Mouse (Mus musculus): ENCODE data around the gene AW822073.
"Not testable (repeated sequence)": the region's sequence is repeated elsewhere in the genome, so short reads cannot be mapped to it uniquely, and the experiment has no call there.

AW822073 gene

DNA sequence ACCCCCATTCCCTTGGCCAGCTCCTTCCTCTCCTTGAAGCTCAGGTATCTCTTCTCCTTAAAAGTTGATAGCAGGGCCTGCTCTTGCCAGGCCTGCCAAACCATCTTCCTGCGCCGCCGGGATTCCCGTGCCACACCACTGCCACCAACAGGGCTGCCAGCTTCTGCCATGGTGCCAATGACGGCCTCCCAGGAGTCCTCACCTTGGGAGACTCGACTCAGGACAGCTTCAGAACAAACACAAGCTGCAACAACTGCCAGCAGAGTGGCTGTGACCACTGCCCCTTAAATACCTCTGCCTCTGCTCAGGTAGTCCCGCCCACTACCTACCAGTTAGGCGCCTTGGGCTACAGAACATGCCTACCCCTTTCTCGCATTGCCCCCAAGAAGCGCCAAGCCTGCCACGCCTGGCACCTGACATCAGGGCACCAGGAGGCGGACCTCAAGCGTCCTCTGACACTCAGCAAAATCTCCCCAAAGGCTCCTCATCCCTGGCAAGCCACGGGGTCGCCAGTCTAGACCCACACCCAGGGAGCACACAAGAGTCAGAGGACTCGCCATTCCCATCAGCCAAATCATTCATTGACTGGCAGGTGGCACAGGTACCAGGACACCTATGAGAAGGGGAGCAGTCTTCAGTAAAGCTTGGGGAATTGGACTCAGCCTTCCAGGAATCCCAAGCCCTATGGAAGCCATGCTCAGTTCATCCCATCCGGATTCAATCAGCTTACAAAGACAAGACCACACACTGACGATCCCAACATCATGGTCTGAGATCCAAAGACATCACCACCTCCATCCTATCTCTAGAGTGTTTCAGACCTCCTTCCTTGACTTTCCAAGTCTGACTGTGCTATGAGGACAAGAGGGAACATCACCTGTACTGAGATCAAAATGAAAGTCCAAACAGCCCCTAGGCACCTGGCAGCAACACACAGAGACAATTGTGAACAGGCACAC, at the start of gene AW822073:
TSS of gene AW822073 (minus strand) at position 104 of the 959 bp plus-strand sequence.
- DNase-seq (ENCODE audit: low spot score in 2 of 2) = not testable (repeated sequence)

DNA sequence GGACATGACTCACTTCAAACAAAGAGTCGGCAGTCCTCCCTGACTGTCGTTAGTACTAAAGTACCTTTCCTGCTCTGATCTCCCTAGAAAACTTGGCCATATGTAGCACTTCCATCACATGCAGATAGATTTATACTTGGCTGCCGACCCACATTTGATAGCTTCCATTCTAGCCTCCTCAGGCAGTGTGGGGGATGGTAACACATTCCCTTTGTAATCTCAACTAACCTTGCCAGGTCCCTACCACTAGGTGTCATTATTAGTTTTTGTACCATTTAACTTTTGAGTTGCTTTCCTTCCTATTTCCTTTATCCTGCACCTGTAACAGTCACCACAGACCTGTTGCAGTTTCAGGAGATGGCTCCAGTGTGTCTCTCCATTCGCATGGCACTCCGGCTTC, 33.7 kb upstream of the AW822073 start:
- DNase-seq (ENCODE audit: low spot score in 2 of 2) = no peak

DNA sequence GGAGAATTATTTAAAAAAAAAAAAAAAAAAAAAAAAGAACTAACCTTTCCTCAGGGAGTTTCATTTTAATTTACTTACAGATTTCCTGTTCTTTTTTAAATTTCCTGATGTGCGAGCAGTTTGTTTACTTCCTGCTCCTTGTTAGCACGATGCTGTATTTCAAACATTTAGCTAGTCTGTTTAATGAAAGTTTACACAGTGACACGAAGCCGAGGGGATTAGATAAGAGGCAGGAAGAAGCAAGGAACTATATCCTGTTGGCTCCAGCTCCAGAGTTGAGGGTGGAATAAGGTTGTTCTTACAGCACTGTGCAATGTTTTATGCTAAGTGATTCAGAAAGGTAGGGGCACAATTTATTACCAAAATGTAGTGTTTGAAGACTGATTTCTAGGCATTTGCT, 31.2 kb upstream of the AW822073 start:
- no peak for DNase-seq (ENCODE audit: low spot score in 2 of 2)

DNA sequence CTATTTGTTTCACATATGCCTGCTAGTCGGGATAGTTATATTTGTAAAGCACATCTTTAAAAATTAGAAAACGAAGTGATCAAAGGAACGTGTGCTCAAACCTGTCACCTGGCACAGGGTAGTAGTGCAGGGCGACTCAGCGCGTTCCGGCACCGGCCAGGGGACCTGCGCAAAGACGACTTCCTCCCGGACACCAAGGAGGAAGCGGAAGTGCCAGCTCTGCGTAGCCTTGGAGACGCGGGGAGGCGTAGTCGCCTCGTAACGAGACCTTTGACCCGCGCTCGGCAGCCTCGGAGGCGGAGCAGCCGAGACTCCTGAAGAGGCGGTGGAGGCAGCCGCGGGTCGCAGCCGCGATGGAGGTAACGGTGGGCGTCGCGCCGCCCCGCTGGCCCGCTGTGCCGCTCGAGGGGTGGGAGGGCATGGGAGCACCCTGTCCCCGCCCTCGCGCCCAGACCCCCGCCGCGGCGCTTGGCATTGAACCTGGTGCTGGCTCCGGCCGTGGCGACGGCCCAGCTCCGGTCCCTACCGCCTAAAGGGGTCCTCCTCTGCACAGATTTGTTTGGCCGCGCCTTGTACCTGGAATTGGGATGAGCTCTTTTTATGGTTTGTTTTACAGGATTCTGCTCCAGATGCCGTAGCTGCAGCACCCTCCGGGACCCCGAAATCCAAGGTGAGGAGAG, 30.6 kb upstream of the AW822073 start, which contains the start of gene Gcc2:
TSS of gene Gcc2 (plus strand) at position 285 of the 680 bp plus-strand sequence.
- DNase-seq (ENCODE audit: low spot score in 2 of 2) = peak; percentile 79 to 90

DNA sequence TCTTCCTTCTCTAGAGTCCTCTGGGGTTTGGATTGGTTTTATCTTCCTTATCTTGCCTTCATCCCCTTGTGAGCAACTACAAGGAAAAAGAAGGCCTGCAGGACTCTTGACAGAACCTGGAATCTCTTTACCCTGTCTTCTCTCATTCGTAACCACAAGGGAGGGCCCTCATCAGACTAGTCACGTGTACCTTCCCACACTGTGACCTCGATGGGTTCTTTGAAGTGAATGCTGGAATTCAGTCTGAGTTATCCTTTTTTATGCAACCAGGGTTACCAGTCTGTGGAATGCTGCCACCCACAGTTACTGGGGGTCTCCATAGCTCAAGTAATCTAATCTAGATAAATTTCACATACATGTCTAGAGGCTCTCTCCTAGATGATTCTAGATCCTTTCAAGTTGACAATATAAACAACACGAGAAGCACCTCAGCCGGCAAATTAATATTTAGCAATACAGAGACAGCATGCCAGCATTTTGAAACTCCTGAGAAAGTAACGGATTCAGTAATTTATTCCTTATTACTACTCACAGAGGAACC, 30.0 kb upstream of the AW822073 start:
- DNase-seq (ENCODE audit: low spot score in 2 of 2) = no peak

DNA sequence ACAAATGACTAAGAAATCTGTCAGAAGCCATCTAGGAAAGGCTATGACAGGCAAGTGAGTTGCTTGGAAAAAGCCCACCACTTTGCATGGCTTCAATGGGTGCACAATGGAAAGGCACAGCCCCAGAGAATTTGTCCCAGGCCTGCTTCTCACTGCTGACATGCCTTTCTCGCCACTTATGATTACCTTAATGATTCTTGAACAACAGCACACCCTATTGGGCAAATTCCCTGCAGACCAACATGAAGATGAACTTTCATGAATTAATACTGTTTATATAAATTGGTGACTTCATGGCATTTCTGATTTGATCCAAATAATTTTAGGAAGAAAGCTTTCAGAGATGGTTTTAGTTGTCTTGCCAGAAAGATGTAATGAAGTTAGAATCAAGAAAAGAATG, 24.8 kb upstream of the AW822073 start:
- no peak for DNase-seq (ENCODE audit: low spot score in 2 of 2)

DNA sequence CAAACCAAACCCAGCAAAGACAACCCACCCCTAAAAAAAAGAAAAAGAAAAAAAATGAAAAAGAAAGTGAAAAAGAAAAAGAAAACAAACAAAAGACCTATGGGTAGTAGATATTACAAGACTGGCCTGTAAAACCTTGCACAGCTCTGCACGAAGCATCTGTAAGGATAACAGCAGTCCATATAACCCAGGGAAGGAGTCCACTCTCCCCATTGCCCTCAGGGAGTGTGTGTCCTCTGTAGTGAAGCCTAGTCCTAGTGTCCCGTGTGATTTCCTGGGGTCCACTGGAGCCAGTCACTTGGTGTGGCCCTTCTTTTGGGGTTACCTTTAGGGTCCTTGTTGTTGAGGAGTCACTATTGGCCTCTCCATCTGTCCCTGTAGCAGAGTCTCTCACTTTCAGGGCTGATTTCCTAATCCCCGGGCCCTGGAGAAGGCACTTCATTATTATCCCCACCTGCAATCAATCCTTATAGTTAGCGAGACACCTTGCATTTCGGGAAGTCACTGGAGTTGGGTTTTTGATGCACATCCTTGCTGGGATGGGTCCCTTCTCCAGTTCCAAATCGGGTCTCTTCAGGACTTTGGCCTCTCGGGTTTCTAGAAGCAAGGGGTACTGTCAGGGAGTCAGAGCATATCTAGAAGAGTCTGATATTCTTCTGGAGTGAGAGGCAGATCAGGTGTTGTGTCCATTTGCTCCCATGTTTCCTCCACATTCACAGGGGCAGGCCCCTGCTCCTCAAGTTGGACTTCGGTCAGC, 14.4 kb upstream of the AW822073 start:
- DNase-seq (ENCODE audit: low spot score in 2 of 2) = peak in 1 of 2 experiments; percentile 63

DNA sequence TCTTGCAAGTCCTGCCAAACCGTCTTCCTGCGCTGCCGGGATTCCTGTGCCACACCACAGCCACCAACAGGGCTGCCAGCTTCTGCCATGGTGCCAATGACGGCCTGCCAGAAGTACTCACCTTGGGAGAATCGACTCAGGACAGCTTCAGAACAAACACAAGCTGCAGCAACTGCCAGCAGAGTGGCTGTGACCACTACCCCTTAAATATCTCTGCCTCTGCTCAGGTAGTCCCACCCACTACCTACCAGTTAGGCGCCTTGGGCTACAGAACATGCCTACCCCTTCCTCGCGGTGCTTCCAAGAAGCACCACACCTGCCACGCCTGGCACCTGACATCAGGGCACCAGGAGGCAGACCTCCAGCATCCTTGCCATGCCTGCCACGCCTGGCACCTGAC, 11.9 kb upstream of the AW822073 start, which contains the start of gene Gm4981:
TSS of gene Gm4981 (minus strand) at position 89 of the 400 bp plus-strand sequence.
- no peak for DNase-seq (ENCODE audit: low spot score in 2 of 2)

DNA sequence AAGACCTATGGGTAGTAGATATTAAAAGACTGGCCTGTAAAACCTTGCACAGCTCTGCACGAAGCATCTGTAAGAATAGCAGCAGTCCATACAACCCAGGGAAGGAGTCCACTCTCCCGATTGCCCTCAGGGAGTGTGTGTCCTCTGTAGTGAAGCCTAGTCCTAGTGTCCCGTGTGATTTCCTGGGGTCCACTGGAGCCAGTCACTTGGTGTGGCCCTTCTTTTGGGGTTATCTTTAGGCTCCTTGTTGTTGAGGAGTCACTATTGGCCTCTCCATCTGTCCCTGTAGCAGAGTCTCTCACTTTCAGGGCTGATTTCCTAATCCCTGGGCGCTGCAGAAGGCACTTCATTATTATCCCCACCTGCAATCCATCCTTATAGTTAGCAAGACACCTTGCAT, 10.3 kb upstream of the AW822073 start:
- DNase-seq (ENCODE audit: low spot score in 2 of 2) = not testable (repeated sequence)

DNA sequence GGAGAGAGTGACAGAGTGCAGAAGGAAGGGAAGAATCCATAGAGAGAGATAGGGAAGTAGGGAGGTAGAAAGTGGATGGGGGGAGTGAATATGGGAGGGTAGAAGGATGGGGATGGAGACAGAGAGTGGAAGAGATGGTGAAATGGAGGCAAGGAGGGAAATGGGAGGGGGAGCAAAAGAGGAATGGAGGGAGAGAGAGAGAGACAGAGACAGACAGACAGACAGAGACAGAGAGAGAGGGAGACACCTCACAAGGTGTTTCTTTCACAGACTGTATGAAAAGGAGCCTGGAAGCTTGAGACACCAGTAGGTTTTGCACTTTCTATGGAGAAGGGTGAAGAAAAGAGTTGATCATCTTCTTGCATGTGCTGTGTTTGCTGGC, 9.0 kb upstream of the AW822073 start:
- not testable (repeated sequence) for DNase-seq (ENCODE audit: low spot score in 2 of 2)

DNA sequence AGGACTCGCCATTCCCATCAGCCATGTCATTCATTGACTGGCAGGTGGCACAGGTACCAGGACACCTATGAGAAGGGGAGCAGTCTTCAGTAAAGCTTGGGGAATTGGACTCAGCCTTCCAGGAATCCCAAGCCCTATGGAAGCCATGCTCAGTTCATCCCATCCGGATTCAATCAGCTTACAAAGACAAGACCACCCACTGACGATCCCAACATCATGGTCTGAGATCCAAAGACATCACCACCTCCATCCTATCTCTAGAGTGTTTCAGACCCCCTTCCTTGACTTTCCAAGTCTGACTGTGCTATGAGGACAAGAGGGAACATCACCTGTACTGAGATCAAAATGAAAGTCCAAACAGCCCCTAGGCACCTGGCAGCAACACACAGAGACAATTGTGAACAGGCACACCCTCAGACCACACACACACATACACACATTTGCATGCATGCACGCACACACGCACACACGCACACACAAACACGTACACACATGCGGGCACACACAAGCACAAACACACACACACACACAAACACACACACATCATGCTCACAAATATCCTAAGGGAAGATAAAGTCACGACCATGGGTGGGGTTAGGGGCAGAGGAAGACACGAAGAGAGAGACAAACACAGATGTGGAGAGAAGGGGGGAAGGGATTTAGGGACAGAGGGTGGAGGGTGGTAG, 8.5 kb upstream of the AW822073 start:
- DNase-seq (ENCODE audit: low spot score in 2 of 2) = peak in 1 of 2 experiments; percentile 55

DNA sequence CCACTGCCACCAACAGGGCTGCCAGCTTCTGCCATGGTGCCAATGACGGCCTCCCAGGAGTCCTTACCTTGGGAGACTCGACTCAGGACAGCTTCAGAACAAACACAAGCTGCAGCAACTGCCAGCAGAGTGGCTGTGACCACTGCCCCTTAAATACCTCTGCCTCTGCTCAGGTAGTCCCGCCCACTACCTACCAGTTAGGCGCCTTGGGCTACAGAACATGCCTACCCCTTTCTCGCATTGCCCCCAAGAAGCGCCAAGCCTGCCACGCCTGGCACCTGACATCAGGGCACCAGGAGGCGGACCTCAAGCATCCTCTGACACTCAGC, 7.9 kb upstream of the AW822073 start, which contains the start of gene Duxf3:
TSS of gene Duxf3 (minus strand) at position 35 of the 329 bp plus-strand sequence.
- not testable (repeated sequence) for DNase-seq (ENCODE audit: low spot score in 2 of 2)

DNA sequence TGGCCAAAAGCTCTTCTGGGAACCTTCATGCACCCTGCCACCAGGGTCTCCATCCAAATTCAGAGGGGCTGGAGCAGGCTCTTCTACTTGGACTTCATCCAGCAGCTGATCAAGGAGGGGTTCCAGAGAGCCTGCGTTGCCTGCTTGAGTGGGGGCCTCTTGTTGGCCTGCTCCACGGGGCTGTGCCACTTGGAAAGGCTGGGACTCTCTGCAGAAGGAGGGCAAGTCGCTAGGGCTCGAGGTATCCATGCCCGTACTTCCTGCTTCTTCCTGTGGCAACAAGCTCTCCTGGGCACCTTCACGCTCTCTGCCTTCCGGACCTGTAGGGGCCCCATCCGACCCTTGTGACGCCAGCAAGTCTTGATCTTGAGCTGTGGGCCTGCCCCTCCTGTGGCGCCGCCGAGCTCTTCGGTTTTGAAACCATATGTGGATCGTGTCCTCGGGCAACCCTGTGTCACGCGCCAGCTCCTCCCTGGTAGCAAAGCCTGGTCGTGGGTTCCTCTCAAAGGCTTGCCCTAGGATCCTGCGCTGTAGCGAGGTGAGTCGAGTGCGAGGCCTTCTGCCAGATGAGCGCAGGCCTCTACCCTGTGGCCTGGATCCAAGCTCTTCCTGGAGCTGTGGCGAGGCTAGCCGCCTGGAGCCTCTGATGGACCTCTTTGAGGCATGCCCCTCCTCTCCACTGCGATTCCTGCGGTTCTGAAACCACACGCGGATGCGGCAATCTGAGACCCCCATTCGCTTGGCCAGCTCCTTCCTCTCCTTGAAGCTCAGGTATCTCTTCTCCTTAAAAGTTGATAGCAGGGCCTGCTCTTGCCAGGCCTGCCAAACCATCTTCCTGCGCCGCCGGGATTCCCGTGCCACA, 7.3 kb upstream of the AW822073 start:
- DNase-seq (ENCODE audit: low spot score in 2 of 2) = peak; percentile 49 to 77

DNA sequence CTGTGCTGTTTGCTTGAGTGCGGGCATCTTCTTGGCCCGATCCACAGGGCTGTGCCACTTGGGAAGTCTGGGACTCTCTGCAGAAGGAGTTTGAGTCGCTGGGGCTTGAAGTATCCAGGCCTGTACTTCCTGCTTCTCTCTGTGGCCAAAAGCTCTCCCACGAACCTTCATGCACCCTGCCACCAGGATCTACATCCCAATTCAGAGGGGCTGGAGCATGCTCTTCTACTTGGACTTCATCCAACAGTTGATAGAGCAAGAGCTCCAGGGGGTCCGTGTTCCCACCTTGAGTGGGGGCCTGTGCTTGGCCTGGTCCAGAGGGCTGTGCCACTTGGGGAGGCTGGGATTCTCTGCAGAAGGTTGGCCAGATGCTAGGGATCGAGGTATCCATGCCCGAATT, 6.4 kb upstream of the AW822073 start:
- DNase-seq (ENCODE audit: low spot score in 2 of 2) = not testable (repeated sequence)

DNA sequence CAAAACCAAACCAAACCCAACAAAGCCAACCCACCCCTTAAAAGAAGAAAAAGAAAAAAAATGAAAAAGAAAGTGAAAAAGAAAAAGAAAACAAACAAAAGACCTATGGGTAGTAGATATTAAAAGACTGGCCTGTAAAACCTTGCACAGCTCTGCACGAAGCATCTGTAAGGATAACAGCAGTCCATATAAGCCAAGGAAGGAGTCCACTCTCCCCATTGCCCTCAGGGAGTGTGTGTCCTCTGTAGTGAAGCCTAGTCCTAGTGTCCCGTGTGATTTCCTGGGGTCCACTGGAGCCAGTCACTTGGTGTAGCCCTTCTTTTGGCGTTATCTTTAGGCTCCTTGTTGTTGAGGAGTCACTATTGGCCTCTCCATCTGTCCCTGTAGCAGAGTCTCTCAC, 5.3 kb upstream of the AW822073 start:
- not testable (repeated sequence) for DNase-seq (ENCODE audit: low spot score in 2 of 2)

DNA sequence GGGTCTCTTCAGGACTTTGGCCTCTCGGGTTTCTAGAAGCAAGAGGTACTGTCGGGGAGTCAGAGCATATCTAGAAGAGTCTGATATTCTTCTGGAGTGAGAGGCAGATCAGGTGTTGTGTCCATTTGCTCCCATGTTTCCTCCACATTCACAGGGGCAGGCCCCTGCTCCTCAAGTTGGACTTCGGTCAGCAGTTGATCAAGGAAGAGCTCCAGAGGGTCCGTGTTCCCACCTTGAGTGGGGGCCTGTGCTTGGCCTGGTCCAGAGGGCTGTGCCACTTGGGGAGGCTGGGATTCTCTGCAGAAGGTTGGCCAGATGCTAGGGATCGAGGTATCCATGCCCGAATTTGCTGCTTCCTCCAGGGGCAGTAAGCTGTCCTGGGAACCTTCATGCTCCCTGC, 3.1 kb upstream of the AW822073 start:
- not testable (repeated sequence) for DNase-seq (ENCODE audit: low spot score in 2 of 2)

DNA sequence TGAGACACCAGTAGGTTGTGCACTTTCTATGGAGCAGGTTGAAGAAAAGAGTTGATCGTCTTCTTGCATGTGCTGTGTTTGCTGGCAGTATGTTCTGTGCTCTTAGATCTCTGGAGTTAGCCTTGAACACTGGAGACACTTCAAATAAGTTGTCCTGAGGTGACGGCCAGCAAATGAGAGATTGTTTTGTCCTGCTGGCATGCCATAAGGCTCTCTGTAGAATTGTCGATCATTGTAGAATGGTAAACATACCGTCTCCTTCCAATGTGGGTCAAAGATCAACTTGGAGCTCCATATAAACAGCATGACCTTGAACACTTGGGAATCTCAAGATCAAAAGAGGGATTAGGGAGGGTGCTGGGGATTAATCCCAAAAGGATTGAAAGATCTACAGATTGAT, 1.6 kb upstream of the AW822073 start:
- not testable (repeated sequence) for DNase-seq (ENCODE audit: low spot score in 2 of 2)

DNA sequence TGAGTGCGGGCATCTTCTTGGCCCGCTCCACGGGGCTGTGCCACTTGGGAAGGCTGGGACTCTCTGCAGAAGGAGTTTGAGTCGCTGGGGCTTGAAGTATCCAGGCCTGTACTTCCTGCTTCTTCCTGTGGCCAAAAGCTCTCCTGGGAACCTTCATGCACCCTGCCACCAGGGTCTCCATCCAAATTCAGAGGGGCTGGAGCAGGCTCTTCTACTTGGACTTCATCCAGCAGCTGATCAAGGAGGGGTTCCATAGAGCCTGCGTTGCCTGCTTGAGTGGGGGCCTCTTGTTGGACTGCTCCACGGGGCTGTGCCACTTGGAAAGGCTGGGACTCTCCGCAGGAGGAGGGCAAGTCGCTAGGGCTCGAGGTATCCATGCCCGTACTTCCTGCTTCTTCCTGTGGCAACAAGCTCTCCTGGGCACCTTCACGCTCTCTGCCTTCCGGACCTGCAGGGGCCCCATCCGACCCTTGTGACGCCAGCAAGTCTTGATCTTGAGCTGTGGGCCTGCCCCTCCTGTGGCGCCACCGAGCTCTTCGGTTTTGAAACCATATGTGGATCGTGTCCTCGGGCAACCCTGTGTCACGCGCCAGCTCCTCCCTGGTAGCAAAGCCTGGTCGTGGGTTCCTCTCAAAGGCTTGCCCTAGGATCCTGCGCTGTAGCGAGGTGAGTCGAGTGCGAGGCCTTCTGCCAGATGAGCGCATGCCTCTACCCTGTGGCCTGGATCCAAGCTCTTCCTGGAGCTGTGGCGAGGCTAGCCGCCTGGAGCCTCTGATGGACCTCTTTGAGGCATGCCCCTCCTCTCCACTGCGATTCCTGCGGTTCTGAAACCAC, 541 bp downstream of the AW822073 start:
- DNase-seq (ENCODE audit: low spot score in 2 of 2) = peak in 1 of 2 experiments; percentile 72

DNA sequence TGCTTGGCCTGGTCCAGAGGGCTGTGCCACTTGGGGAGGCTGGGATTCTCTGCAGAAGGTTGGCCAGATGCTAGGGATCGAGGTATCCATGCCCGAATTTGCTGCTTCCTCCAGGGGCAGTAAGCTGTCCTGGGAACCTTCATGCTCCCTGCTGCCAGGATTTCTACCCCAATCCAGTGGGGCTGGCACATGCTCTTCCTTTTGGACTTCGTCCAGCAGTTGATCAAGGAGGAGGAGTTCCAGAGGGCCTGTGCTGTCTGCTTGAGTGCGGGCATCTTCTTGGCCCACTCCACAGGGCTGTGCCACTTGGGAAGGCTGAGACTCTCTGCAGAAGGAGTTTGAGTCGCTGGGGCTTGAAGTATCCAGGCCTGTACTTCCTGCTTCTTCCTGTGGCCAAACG, 1.6 kb downstream of the AW822073 start:
- not testable (repeated sequence) for DNase-seq (ENCODE audit: low spot score in 2 of 2)
